Mouse (Mus musculus) heart, adult 2 months (tissue): ENCODE measurements around the gene Afm. TPM values are rescaled to one million over a fixed set of nuclear protein-coding genes. Genes with fewer than 3 reads are reported as not detected.

Experiments used
- DNase-seq, 2 experiments: peaks; one replicate each; pipeline ENCODE4 v3.0.0; 2021
- H3K27ac ChIP-seq: fragments of 200-600 bp; 2 replicates; pipeline ENCODE4 v1.8.1; 2022
- H3K27me3 ChIP-seq: fragments of 200-500 bp; 2 replicates; pipeline ENCODE4 v1.6.1; 2012; ENCODE audit warnings: mild to moderate bottlenecking, low read length, inconsistent platforms, mixed read lengths; ENCODE audit not compliant: control insufficient read depth, insufficient read depth
- H3K36me3 ChIP-seq: fragments of 200-500 bp; 2 replicates; pipeline ENCODE4 v1.6.1; 2012; ENCODE audit warnings: low read length, inconsistent platforms; ENCODE audit not compliant: control insufficient read depth, insufficient read depth
- H3K4me1 ChIP-seq: fragments of 200-500 bp; 2 replicates; pipeline ENCODE4 v1.6.1; 2011; ENCODE audit warnings: low read length; ENCODE audit not compliant: control insufficient read depth, insufficient read depth
- H3K4me3 ChIP-seq: fragments of 200-600 bp; 2 replicates; pipeline ENCODE4 v1.8.1; 2022
- H3K79me2 ChIP-seq: fragments of 200-500 bp; replicated peaks from 2 replicates; pipeline ENCODE4 v1.6.1; 2012; ENCODE audit warnings: mild to moderate bottlenecking, inconsistent platforms, low read length, moderate library complexity, mixed read lengths; ENCODE audit not compliant: control insufficient read depth, insufficient read depth
- H3K9ac ChIP-seq: fragments of 200-500 bp; 2 replicates; pipeline ENCODE4 v1.6.1; 2012; ENCODE audit warnings: low read depth, mild to moderate bottlenecking, control low read depth, inconsistent platforms, low read length, mixed read lengths
- CTCF ChIP-seq: fragments of 200-600 bp; IDR thresholded peaks from 2 replicates; pipeline ENCODE4 v1.8.1; 2022; ENCODE audit warnings: antibody characterized with exemption, mild to moderate bottlenecking, moderate library complexity
- EP300 ChIP-seq: fragments of 200-500 bp; IDR thresholded peaks from 2 replicates; pipeline ENCODE4 v1.6.1; 2011; ENCODE audit warnings: low read depth, low read length, control low read depth; ENCODE audit not compliant: insufficient read depth
- POLR2A ChIP-seq: fragments of 200-500 bp; IDR thresholded peaks from 2 replicates; pipeline ENCODE4 v1.6.1; 2011; ENCODE audit warnings: mild to moderate bottlenecking, low read depth, low read length, control low read depth; ENCODE audit not compliant: insufficient read depth
- WGBS: fragments of 180-500 bp; shearing (Covaris S2); methylation state at CpG from one replicate; pipeline ENCODE4 v1.1.7; 2018; 5-methylcytosine and 5-hydroxymethylcytosine counted together
- intact Hi-C: fragments of 180-260 bp; cut with DNase I; formaldehyde crosslinking; loops from one replicate; pipeline ENCODE4 v1.15.1; 2025
- long read RNA-seq: library from polyadenylated mRNA; stranded (forward); transcript quantifications from one replicate; pipeline ENCODE4 v2.0.0, GENCODE M21; 2021
- polyA plus RNA-seq: library from polyadenylated mRNA; depleted of rRNA; stranded (reverse); fragments of >200 nt; gene quantifications from 2 replicates; pipeline ENCODE4 v1.2.3, GENCODE M21; 2012; rRNA removed
- total RNA-seq, 2 experiments: library from RNA; stranded (reverse); gene quantifications; 2 replicates each; pipeline ENCODE4 v1.2.3; 2021

Afm gene
- total RNA-seq: not detected
- polyA plus RNA-seq: 0.23 TPM in 1 of 2 replicates, not detected in the other
- long read RNA-seq: 0 reads

GRCm38 (mm10) chr5:90518356-90519100 lies at the start of gene Afm:
Afm (plus strand) TSS chr5:90518932.
- H3K27ac ChIP-seq: no peak within 1 kb of the TSS
- H3K9ac ChIP-seq: no peak within 1 kb of the TSS
- H3K36me3 ChIP-seq: no peaks in the 10 kb centered on the region
- no peaks in the 10 kb centered on the region for H3K4me1 ChIP-seq
- 68% methylated on average over 6 of the region's 6 CpGs for WGBS
- no peak within 1 kb of the TSS for H3K4me3 ChIP-seq
- no peaks in the 10 kb centered on the region for H3K27me3 ChIP-seq
- no peaks in the 10 kb centered on the region for H3K79me2 ChIP-seq
- DNase-seq: no peak
- intact Hi-C loops: no loop called here
- TF ChIP-seq POLR2A (no peak), CTCF (no peak), EP300 (no peak)

GRCm38 (mm10) chr5:90470836-90471235 lies 47.9 kb upstream of the Afm start:
- H3K9ac ChIP-seq: no peak overlapping the region
- H3K4me3 ChIP-seq: no peak overlapping the region
- H3K27me3 ChIP-seq: no peaks in the 10 kb centered on the region
- TF ChIP-seq CTCF: no peak
- no peaks in the 10 kb centered on the region for H3K79me2 ChIP-seq
- intact Hi-C loops: no loop called here
- no peaks in the 10 kb centered on the region for H3K36me3 ChIP-seq
- 70% methylated on average over 3 of the region's 3 CpGs for WGBS
- no peak overlapping the region for H3K27ac ChIP-seq
- no peaks in the 10 kb centered on the region for H3K4me1 ChIP-seq
- no peak for DNase-seq

- no peak for TF ChIP-seq CTCF
- TF ChIP-seq POLR2A: no peak
- no peak for TF ChIP-seq EP300
- Histone ChIP-seq H3K4me3 (no peak overlapping the region), H3K79me2 (no peaks in the 10 kb centered on the region), H3K36me3 (no peaks in the 10 kb centered on the region), H3K4me1 (no peaks in the 10 kb centered on the region), H3K27me3 (no peaks in the 10 kb centered on the region), H3K27ac (no peak overlapping the region), H3K9ac (no peak overlapping the region)
- 88% methylated on average over 4 of the region's 4 CpGs for WGBS
- intact Hi-C loops: no loop called here
- DNase-seq: no peak
These were observed 44.8 kb upstream of the Afm start for GRCm38 (mm10) chr5:90473902-90474301.

GRCm38 (mm10) chr5:90474369-90474768 lies 44.4 kb upstream of the Afm start:
- Histone ChIP-seq H3K27me3 (no peaks in the 10 kb centered on the region), H3K27ac (no peak overlapping the region), H3K79me2 (no peaks in the 10 kb centered on the region), H3K4me1 (no peaks in the 10 kb centered on the region), H3K4me3 (no peak overlapping the region), H3K9ac (no peak overlapping the region), H3K36me3 (no peaks in the 10 kb centered on the region)
- intact Hi-C loops: no loop called here
- no peak for DNase-seq
- 77% methylated on average over 5 of the region's 5 CpGs for WGBS
- TF ChIP-seq EP300 (no peak), POLR2A (no peak), CTCF (no peak)

- Histone ChIP-seq H3K79me2 (no peaks in the 10 kb centered on the region), H3K36me3 (no peaks in the 10 kb centered on the region), H3K27ac (no peak overlapping the region), H3K27me3 (no peaks in the 10 kb centered on the region), H3K4me1 (no peaks in the 10 kb centered on the region), H3K9ac (no peak overlapping the region), H3K4me3 (no peak overlapping the region)
- DNase-seq: no peak
- no peak for TF ChIP-seq EP300
- TF ChIP-seq CTCF: no peak
- intact Hi-C loops: no loop called here
- 89% methylated on average over 3 of the region's 3 CpGs for WGBS
These were observed 42.0 kb upstream of the Afm start for GRCm38 (mm10) chr5:90476741-90477140.

GRCm38 (mm10) chr5:90477308-90478140 lies 41.2 kb upstream of the Afm start:
- Histone ChIP-seq H3K27me3 (no peaks in the 10 kb centered on the region), H3K27ac (no peak overlapping the region), H3K36me3 (no peaks in the 10 kb centered on the region), H3K4me3 (no peak overlapping the region), H3K79me2 (no peaks in the 10 kb centered on the region), H3K9ac (no peak overlapping the region), H3K4me1 (no peaks in the 10 kb centered on the region)
- no peak for TF ChIP-seq POLR2A
- no peak for TF ChIP-seq EP300
- TF ChIP-seq CTCF: no peak
- WGBS: 58% methylated on average over 7 of the region's 7 CpGs
- no peak for DNase-seq
- intact Hi-C loops: no loop called here
